ENCODE assay signal across 13 mouse cellular contexts in genomic region chr1:35469185-35469753, GRCm38 (mm10).
DNase-seq lines count a peak whose midpoint lies in the region; ATAC-seq and TF ChIP-seq lines count a peak whose summit lies in the region.
"Had no signal": no experiment of that assay in that cellular context is flagged by ENCODE, and none has a peak within 500 bp of the region (broad histone marks: within the 10 kb centered on the region; RNA-seq: fewer than 3 reads in every experiment).

No protein-coding gene starts in this region.

- intact Hi-C loops in heart, postnatal 36 days (cut with DNase I): no loop called here

- no peak overlapping the region for H3K9ac ChIP-seq in lung, embryonic 14.5 days
- H3K9ac ChIP-seq in hindbrain, embryonic 11.5 days (ENCODE audit: low read depth, low read length): no peak overlapping the region
- H3K9ac ChIP-seq in midbrain, embryonic 14.5 days (replicated peaks; ENCODE audit: low read length): no peak overlapping the region

- no peak overlapping the region for H3K4me3 ChIP-seq in lung, embryonic 14.5 days (ENCODE audit: low read depth, low read length)
- no peak overlapping the region for H3K4me3 ChIP-seq in lung, adult 2 months (replicated peaks; ENCODE audit: extremely low read depth, low read depth, low read length)
- H3K4me3 ChIP-seq in hindbrain, embryonic 11.5 days (ENCODE audit: low read depth, low read length): no peak overlapping the region
- no peak overlapping the region for H3K4me3 ChIP-seq in midbrain, embryonic 14.5 days (replicated peaks; ENCODE audit: low read depth, low read length)

- TF ChIP-seq POLR2A in lung, adult 2 months (IDR thresholded peaks at IDR 0.05; ENCODE audit: borderline replicate concordance, extremely low read depth, low read depth, low read length): no peak

- no peak for ATAC-seq in lung, embryonic 14.5 days (ENCODE audit: insufficient read depth)
- peak; percentile 60; the same call in 1 of the 2 replicates for ATAC-seq in hindbrain, embryonic 11.5 days (ENCODE audit: low FRiP score)
- ATAC-seq in midbrain, embryonic 14.5 days (ENCODE audit: low FRiP score, low TSS enrichment): no peak

- H3K36me3 ChIP-seq in lung, embryonic 14.5 days (ENCODE audit: insufficient read depth): no peaks in the 10 kb centered on the region
- H3K36me3 ChIP-seq in hindbrain, embryonic 11.5 days (ENCODE audit: control insufficient read depth, insufficient read depth, low read length): no peaks in the 10 kb centered on the region
- H3K36me3 ChIP-seq in midbrain, embryonic 14.5 days (ENCODE audit: control insufficient read depth, insufficient read depth, low read length): no peaks in the 10 kb centered on the region

- no peaks in the 10 kb centered on the region for H3K27me3 ChIP-seq in lung, embryonic 14.5 days (ENCODE audit: insufficient read depth, low read length)
- no peaks in the 10 kb centered on the region for H3K27me3 ChIP-seq in hindbrain, embryonic 11.5 days (ENCODE audit: control insufficient read depth, insufficient read depth, low read length)
- H3K27me3 ChIP-seq in midbrain, embryonic 14.5 days (ENCODE audit: control insufficient read depth, insufficient read depth, low read length): no peaks in the 10 kb centered on the region

- 0 out of 2 replicates have a peak, but pooled peaks cover 2% of the 10 kb centered on the region for H3K9me3 ChIP-seq in lung, embryonic 14.5 days (ENCODE audit: low read depth, low read length)
- no peaks in the 10 kb centered on the region for H3K9me3 ChIP-seq in hindbrain, embryonic 11.5 days (ENCODE audit: control insufficient read depth, low read length)
- peaks cover 3% of the 10 kb centered on the region; the same call in 1 of the 2 replicates for H3K9me3 ChIP-seq in midbrain, embryonic 14.5 days (ENCODE audit: control insufficient read depth, low read length)

- H3K4me2 ChIP-seq in lung, embryonic 14.5 days: no peak overlapping the region
- H3K4me2 ChIP-seq in hindbrain, embryonic 11.5 days (replicated peaks; ENCODE audit: low read depth, low read length): no peak overlapping the region
- no peak overlapping the region for H3K4me2 ChIP-seq in midbrain, embryonic 14.5 days (ENCODE audit: low read length)

- no peaks in the 10 kb centered on the region for H3K4me1 ChIP-seq in lung, embryonic 14.5 days (ENCODE audit: insufficient read depth)
- H3K4me1 ChIP-seq in lung, adult 2 months (ENCODE audit: control insufficient read depth, insufficient read depth, low read length): no peaks in the 10 kb centered on the region
- H3K4me1 ChIP-seq in hindbrain, embryonic 11.5 days (replicated peaks; ENCODE audit: control insufficient read depth, insufficient read depth, low read length): no peaks in the 10 kb centered on the region
- H3K4me1 ChIP-seq in midbrain, embryonic 14.5 days (ENCODE audit: control insufficient read depth, insufficient read depth, low read length): 0 out of 2 replicates have a peak, but pooled peaks cover 5% of the 10 kb centered on the region

- no peak overlapping the region for H3K27ac ChIP-seq in lung, embryonic 14.5 days (ENCODE audit: low read depth)
- H3K27ac ChIP-seq in hindbrain, embryonic 11.5 days (ENCODE audit: low read depth, low read length): no peak overlapping the region
- H3K27ac ChIP-seq in midbrain, embryonic 14.5 days (replicated peaks; ENCODE audit: low read depth, low read length): no peak overlapping the region

- TF ChIP-seq CTCF in lung, embryonic 14.5 days (IDR thresholded peaks at IDR 0.05; ENCODE audit: low read depth): no peak
- no peak for TF ChIP-seq CTCF in lung, adult 2 months (IDR thresholded peaks at IDR 0.05; ENCODE audit: insufficient read depth, low read length)

- peak; percentile 31 for DNase-seq in lung, embryonic 14.5 days
- DNase-seq in lung, adult 2 months: no peak
- peak; percentile 19 for DNase-seq in embryo, embryonic 9.5 days (ENCODE audit: extremely low spot score)
- DNase-seq in hindbrain, embryonic 11.5 days (ENCODE audit: low spot score): peak; percentile 29
- DNase-seq in midbrain, embryonic 14.5 days: peak; percentile 19
- DNase-seq in right cerebral cortex, adult 2 months (ENCODE audit: low spot score in 2 of 2): no peak
- DNase-seq in right cerebral cortex, postnatal 4 days: no peak
- no peak for DNase-seq in heart, postnatal 36 days
- DNase-seq: B cell, adult 2 months; cerebellum, postnatal 10 days; gastrocnemius, postnatal 36 days; kidney, adult 18-20 months; left cerebral cortex, postnatal 4 days had no signal

- WGBS in lung, embryonic 14.5 days: 67% methylated on average over 4 of the region's 4 CpGs
- 46% methylated on average over 4 of the region's 4 CpGs for WGBS in lung, adult 2 months
- 40% methylated on average over 4 of the region's 4 CpGs for WGBS in hindbrain, embryonic 11.5 days
- WGBS in midbrain, embryonic 14.5 days: 35% methylated on average over 4 of the region's 4 CpGs

Comparison
In these comparisons a context has a peak if more than half of its experiments do, and no peak if none do; other contexts are left out.
1. DNase-seq: peak in lung, embryonic 14.5 days (single experiment), embryo, embryonic 9.5 days (single experiment), hindbrain, embryonic 11.5 days (single experiment) and midbrain, embryonic 14.5 days (single experiment); none in lung, adult 2 months (single experiment), right cerebral cortex, adult 2 months (0 of 2), right cerebral cortex, postnatal 4 days (single experiment) and heart, postnatal 36 days (0 of 2).